11 mouse cellular contexts compared by ENCODE assay signal in genomic region chr2:146279430-146280220, GRCm38 (mm10). TPM values are rescaled to one million over a fixed set of nuclear protein-coding genes. Genes with fewer than 3 reads are reported as not detected.
A peak's percentile ranks its signal among the peaks of the same experiment; 100 is the strongest.
DNase-seq lines count a peak whose midpoint lies in the region; ATAC-seq lines count a peak whose summit lies in the region.
"Had no signal": no experiment of that assay in that cellular context is flagged by ENCODE, and none has a peak within 500 bp of the region (broad histone marks: within the 10 kb centered on the region; RNA-seq: fewer than 3 reads in every experiment).

No protein-coding gene starts in this region.

- no peaks in the 10 kb centered on the region for H3K36me3 ChIP-seq in forebrain, embryonic 12.5 days (replicated peaks)
- no peaks in the 10 kb centered on the region for H3K36me3 ChIP-seq in midbrain, embryonic 12.5 days
- H3K36me3 ChIP-seq: heart, embryonic 15.5 days had no signal

- peak overlapping the region; percentile 41; the same call in 1 of the 2 replicates for H3K9ac ChIP-seq in forebrain, embryonic 12.5 days
- no peak overlapping the region for H3K9ac ChIP-seq in midbrain, embryonic 12.5 days (replicated peaks)
- H3K9ac ChIP-seq: heart, embryonic 15.5 days had no signal

- H3K27me3 ChIP-seq in forebrain, embryonic 12.5 days = no peaks in the 10 kb centered on the region
- no peaks in the 10 kb centered on the region for H3K27me3 ChIP-seq in midbrain, embryonic 12.5 days
- H3K27me3 ChIP-seq: heart, embryonic 15.5 days had no signal

- H3K9me3 ChIP-seq in forebrain, embryonic 12.5 days = no peaks in the 10 kb centered on the region
- no peaks in the 10 kb centered on the region for H3K9me3 ChIP-seq in midbrain, embryonic 12.5 days
- H3K9me3 ChIP-seq: heart, embryonic 15.5 days had no signal

- no peak for DNase-seq in frontal cortex, postnatal 36 days (ENCODE audit: low spot score in 2 of 2)
- peak; percentile 56 for DNase-seq in cerebellum, adult 11-12 months
- no peak for DNase-seq in liver
- DNase-seq in frontal cortex, postnatal 14 days (ENCODE audit: low spot score in 2 of 2) = no peak
- DNase-seq in thymus, postnatal 10 days (ENCODE audit: low spot score in 2 of 2) = no peak
- DNase-seq: lung, postnatal 10 days; thymus, postnatal 36 days had no signal

- H3K4me1 ChIP-seq in forebrain, embryonic 12.5 days = peaks cover 38% of the 10 kb centered on the region
- H3K4me1 ChIP-seq in midbrain, embryonic 12.5 days = peaks cover 36% of the 10 kb centered on the region
- H3K4me1 ChIP-seq: heart, embryonic 15.5 days had no signal

- H3K27ac ChIP-seq in forebrain, embryonic 12.5 days = peak overlapping the region; percentile 89
- H3K27ac ChIP-seq in midbrain, embryonic 12.5 days (replicated peaks) = peak overlapping the region; percentile 78
- H3K27ac ChIP-seq: heart, embryonic 15.5 days had no signal

- 14% methylated on average over 24 of the region's 24 CpGs for WGBS in forebrain, embryonic 12.5 days
- 39% methylated on average over 24 of the region's 24 CpGs for WGBS in midbrain, embryonic 12.5 days

- peak overlapping the region; percentile 46 for H3K4me2 ChIP-seq in forebrain, embryonic 12.5 days
- peak overlapping the region; percentile 15 for H3K4me2 ChIP-seq in midbrain, embryonic 12.5 days (replicated peaks)
- H3K4me2 ChIP-seq: heart, embryonic 15.5 days had no signal

- H3K4me3 ChIP-seq in forebrain, embryonic 12.5 days (replicated peaks) = peak overlapping the region; percentile 7; the same call in 1 of the 2 replicates
- H3K4me3 ChIP-seq in midbrain, embryonic 12.5 days = no peak overlapping the region
- H3K4me3 ChIP-seq: heart, embryonic 15.5 days had no signal

- peak; percentile 44; the same call in 1 of the 2 replicates for ATAC-seq in frontal cortex, adult (ENCODE audit: low TSS enrichment)
- ATAC-seq in forebrain, embryonic 12.5 days (ENCODE audit: low FRiP score) = peak; percentile 89
- peak; percentile 81 for ATAC-seq in midbrain, embryonic 12.5 days (ENCODE audit: low FRiP score, low read depth)

RNA-seq across cellular contexts. Expression of gene Insm1, which starts 57.9 kb away (rescaled TPM):
- 11.9 and 13.4 TPM in 2 replicates for polyA plus RNA-seq in forebrain, embryonic 12.5 days (2016; fragmentation: Nextera tagmentation; extraction: Ambion mirVana)
- 12.2 and 12.8 TPM in 2 replicates for polyA plus RNA-seq in midbrain, embryonic 12.5 days (2016; fragmentation: Nextera tagmentation; extraction: Ambion mirVana)
- polyA plus RNA-seq: heart, embryonic 15.5 days had no signal
